Mouse (Mus musculus): Measurements from ENCODE around the gene Ube4a. TPM values are rescaled to one million over a fixed set of nuclear protein-coding genes. Genes with fewer than 3 reads are reported as not detected.

The Ube4a gene
- polyA plus RNA-seq, 1 experiment: 13.6 TPM

DNA sequence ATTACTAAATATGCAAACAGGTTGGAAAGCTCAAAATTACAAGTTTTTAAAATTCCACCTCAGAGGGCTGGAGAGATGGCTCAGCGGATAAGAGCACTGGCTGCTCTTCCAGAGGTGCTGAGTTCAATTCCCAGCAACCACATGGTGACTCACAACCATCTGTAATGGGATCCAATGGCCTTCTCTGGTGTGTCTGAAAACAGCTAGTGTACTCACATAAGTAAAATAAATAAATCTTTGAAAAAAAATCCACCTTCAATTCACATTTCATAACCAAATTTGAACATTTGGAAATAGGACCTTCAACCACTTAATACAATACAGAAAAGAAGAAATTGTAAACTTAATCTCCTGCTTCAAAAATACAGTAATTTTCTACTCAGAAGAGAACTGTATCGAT is 45.8 kb downstream of the Ube4a start:
- DNase-seq: no peak
- TF ChIP-seq CTCF (IDR thresholded peaks at IDR 0.05; ENCODE audit: insufficient read depth, low read length) (no peak), POLR2A (IDR thresholded peaks at IDR 0.05; ENCODE audit: borderline replicate concordance, extremely low read depth, low read depth, low read length) (no peak)
- H3K4me3 ChIP-seq (replicated peaks; ENCODE audit: extremely low read depth, low read depth, low read length): peak overlapping the region; percentile 100
- 30% methylated on average over 2 of the region's 2 CpGs for WGBS
- peaks cover 4% of the 10 kb centered on the region for H3K4me1 ChIP-seq (ENCODE audit: control insufficient read depth, insufficient read depth, low read length)

DNA sequence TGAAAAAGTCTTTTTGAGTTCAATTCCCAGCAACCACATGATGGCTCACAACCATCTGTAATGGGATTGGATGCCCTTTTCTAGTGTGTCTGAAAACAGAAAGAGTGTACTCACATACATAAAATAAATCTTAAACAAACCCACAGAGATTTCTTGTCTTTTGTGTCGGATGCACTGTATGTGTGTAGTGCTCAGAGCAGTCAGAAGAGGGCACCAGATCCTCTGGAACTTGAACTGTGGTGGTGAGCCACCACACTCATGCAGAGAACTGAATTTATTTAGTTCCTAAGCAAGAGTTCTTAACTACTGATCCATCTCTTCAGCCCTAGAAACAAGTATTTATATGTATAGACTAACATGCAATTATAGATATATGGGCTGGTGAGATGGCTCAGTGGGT is 49.2 kb downstream of the Ube4a start:
- H3K4me3 ChIP-seq (replicated peaks; ENCODE audit: extremely low read depth, low read depth, low read length): no peak overlapping the region
- peak; percentile 20 for DNase-seq
- H3K4me1 ChIP-seq (ENCODE audit: control insufficient read depth, insufficient read depth, low read length): peaks cover under 1% of the 10 kb centered on the region
- 27% methylated on average over 1 of the region's 1 CpGs for WGBS
- peak; percentile 64 for TF ChIP-seq CTCF (IDR thresholded peaks at IDR 0.05; ENCODE audit: insufficient read depth, low read length)
- TF ChIP-seq POLR2A (IDR thresholded peaks at IDR 0.05; ENCODE audit: borderline replicate concordance, extremely low read depth, low read depth, low read length): no peak

DNA sequence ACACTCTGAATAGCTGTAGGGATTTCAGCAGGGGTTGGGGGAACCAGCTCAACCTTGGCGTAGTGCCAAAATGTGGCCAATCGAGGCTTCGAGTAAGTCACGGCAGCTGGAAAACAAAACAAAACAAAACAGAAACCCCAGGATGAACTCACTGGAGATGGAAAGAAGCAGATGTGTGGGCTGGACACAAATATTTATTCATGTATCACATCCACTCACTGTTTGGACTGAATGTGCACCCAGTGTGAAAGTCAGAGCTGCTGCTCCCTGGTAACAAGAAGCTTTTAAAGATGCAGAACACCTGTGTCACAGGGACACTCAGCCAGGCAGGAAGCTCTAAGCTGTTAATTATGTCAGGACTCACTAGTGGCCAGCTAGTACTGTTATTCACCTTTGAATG is 50.7 kb downstream of the Ube4a start:
- DNase-seq: no peak
- H3K4me1 ChIP-seq (ENCODE audit: control insufficient read depth, insufficient read depth, low read length): no peaks in the 10 kb centered on the region; the same call in none of the 2 replicates
- no peak overlapping the region for H3K4me3 ChIP-seq (replicated peaks; ENCODE audit: extremely low read depth, low read depth, low read length)
- 15% methylated on average over 4 of the region's 4 CpGs for WGBS
- TF ChIP-seq CTCF (IDR thresholded peaks at IDR 0.05; ENCODE audit: insufficient read depth, low read length) (no peak), POLR2A (IDR thresholded peaks at IDR 0.05; ENCODE audit: borderline replicate concordance, extremely low read depth, low read depth, low read length) (no peak)

DNA sequence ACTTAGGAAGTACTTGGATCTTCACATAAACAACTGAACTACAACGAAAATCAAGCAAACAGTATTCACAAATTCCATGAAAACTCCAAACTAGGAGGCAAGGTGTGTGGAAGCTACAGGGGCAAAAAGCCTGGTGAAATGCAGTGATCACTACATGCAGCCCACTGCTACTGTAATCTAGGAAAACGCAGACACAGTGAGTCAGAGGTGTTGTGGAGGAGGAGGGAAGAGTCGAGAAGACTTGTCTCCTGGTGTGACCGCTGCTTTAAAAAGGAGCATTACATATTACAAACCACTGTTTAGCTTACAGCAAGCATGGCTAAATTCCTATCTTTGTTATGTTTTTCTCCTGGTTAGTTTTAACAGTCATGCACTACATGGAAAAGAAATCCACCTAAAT is 54.0 kb downstream of the Ube4a start:
- TF ChIP-seq CTCF (IDR thresholded peaks at IDR 0.05; ENCODE audit: insufficient read depth, low read length): no peak
- no peak for TF ChIP-seq POLR2A (IDR thresholded peaks at IDR 0.05; ENCODE audit: borderline replicate concordance, extremely low read depth, low read depth, low read length)
- no peak for DNase-seq
- Histone ChIP-seq H3K4me3 (replicated peaks; ENCODE audit: extremely low read depth, low read depth, low read length) (no peak overlapping the region), H3K4me1 (ENCODE audit: control insufficient read depth, insufficient read depth, low read length) (no peaks in the 10 kb centered on the region; the same call in none of the 2 replicates)
- WGBS: 93% methylated on average over 4 of the region's 4 CpGs

DNA sequence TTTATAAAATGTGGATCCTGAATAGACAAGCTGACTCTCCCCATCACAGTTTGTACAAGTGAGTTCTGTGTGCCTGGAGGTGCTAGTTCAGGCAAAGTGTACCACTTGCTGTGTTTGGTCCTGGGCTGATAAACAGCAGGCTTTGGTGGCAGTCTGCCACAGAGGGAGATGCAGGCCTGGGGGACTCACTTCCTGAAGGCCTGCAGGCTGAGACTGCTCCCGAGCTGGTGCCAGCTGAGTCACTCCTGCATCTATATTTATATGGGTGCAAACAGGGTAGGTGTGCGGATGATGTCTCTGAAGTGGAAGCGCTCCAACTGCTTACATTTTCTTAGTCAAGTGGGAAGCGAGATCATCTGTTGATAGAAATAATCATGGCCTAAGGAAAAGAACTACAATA is 59.8 kb downstream of the Ube4a start:
- H3K4me1 ChIP-seq (ENCODE audit: control insufficient read depth, insufficient read depth, low read length): peaks cover 4% of the 10 kb centered on the region; the same call in 1 of the 2 replicates
- WGBS: 21% methylated on average over 4 of the region's 4 CpGs
- TF ChIP-seq POLR2A (IDR thresholded peaks at IDR 0.05; ENCODE audit: borderline replicate concordance, extremely low read depth, low read depth, low read length) (no peak), CTCF (IDR thresholded peaks at IDR 0.05; ENCODE audit: insufficient read depth, low read length) (no peak)
- H3K4me3 ChIP-seq (replicated peaks; ENCODE audit: extremely low read depth, low read depth, low read length): no peak overlapping the region
- DNase-seq: no peak

DNA sequence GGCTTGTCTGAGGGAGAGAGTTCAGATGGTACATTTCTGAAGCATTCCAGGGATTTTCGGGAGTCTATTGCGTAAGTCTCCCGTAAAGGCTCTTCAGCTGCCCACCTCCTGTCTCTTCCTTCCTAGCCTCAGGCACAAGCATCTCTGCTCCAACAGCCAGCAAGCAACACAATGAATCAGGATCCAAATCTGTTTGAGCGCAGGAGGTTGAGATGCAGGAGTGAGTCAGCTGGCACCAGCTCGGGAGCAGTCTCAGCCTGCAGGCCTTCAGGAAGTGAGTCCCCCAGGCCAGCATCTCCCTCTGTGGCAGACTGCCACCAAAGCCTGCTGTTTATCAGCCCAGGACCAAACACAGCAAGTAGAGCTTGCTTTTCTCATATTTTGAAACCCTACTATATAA is 60.4 kb downstream of the Ube4a start:
- WGBS: 34% methylated on average over 5 of the region's 5 CpGs
- peaks cover 4% of the 10 kb centered on the region; the same call in 1 of the 2 replicates for H3K4me1 ChIP-seq (ENCODE audit: control insufficient read depth, insufficient read depth, low read length)
- DNase-seq: no peak

DNA sequence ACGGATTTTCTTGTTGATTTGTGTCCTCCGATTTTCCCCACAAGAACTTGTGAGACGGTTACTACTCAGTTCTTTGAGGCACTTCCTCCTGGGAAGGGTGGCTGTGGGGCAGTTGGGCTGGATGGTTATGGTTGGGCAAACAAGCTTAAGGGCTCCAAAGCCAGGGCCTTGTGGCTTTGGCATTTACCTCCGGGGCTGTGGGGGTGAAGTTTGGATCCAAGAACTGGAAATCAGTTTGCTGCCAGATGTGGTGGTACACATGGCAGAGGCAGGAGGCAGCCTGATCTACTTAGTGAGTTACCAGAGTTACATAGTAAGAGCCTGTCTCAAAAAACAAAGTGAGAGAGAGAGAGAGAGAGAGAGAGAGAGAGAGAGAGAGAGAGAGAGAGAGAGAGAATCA is 61.5 kb downstream of the Ube4a start:
- 72% methylated on average over 4 of the region's 4 CpGs for WGBS
- no peak for TF ChIP-seq POLR2A (IDR thresholded peaks at IDR 0.05; ENCODE audit: borderline replicate concordance, extremely low read depth, low read depth, low read length)
- no peak for TF ChIP-seq CTCF (IDR thresholded peaks at IDR 0.05; ENCODE audit: insufficient read depth, low read length)
- H3K4me1 ChIP-seq (ENCODE audit: control insufficient read depth, insufficient read depth, low read length): peaks cover 4% of the 10 kb centered on the region; the same call in 1 of the 2 replicates
- DNase-seq: no peak
- no peak overlapping the region for H3K4me3 ChIP-seq (replicated peaks; ENCODE audit: extremely low read depth, low read depth, low read length)

More for the DNA sequence above, 60.4 kb downstream of the Ube4a start:
- no peak overlapping the region for H3K4me3 ChIP-seq (replicated peaks; ENCODE audit: extremely low read depth, low read depth, low read length)
- TF ChIP-seq CTCF (IDR thresholded peaks at IDR 0.05; ENCODE audit: insufficient read depth, low read length): no peak
- no peak for TF ChIP-seq POLR2A (IDR thresholded peaks at IDR 0.05; ENCODE audit: borderline replicate concordance, extremely low read depth, low read depth, low read length)

DNA sequence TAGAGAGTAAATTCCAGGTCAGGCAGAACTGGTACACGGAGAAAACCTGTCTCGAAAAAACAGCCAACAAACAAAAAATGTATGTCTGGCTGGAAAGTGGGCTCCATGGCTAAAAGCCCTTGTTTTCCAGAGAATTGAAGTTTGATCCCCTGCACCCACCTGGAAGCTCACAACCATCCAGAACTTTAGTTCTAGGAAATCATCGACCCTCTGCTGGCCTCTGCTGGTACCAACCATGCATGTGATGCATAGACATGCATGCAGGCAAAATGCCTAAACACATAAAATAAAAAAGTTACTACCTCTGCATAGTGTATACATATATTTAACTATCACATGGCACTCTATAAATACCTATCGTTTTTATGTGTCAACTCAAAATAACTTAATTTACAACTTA is 65.0 kb downstream of the Ube4a start:
- TF ChIP-seq POLR2A (IDR thresholded peaks at IDR 0.05; ENCODE audit: borderline replicate concordance, extremely low read depth, low read depth, low read length): no peak
- TF ChIP-seq CTCF (IDR thresholded peaks at IDR 0.05; ENCODE audit: insufficient read depth, low read length): 0 out of 2 replicates have a peak, but pooled peaks have one; percentile 14
- H3K4me1 ChIP-seq (ENCODE audit: control insufficient read depth, insufficient read depth, low read length): peaks cover 4% of the 10 kb centered on the region; the same call in 1 of the 2 replicates
- H3K4me3 ChIP-seq (replicated peaks; ENCODE audit: extremely low read depth, low read depth, low read length): no peak overlapping the region
- no peak for DNase-seq
- WGBS: 66% methylated on average over 4 of the region's 4 CpGs

DNA sequence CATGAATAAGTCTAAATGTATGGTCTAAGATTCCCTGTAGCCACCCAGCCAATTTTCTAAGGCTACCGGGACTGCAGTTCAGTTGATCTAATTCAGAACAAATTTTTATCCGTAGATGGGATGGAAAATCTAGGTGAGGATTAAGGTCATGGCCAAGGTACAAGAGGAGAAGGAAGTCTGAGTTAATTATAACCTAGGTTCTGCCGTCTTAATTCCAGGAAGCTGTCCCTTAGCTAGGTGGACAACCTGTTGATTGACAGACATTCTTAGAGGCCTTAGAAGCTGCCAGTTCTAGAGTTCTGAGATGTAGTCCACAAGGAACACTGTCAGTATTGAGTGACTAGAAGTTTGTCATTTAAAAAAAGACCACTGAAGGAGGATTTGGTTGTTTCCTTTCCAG is 65.7 kb downstream of the Ube4a start:
- DNase-seq: no peak
- Histone ChIP-seq H3K4me3 (replicated peaks; ENCODE audit: extremely low read depth, low read depth, low read length) (no peak overlapping the region), H3K4me1 (ENCODE audit: control insufficient read depth, insufficient read depth, low read length) (peaks cover under 1% of the 10 kb centered on the region; the same call in 1 of the 2 replicates)
- 63% methylated on average over 3 of the region's 3 CpGs for WGBS
- no peak for TF ChIP-seq POLR2A (IDR thresholded peaks at IDR 0.05; ENCODE audit: borderline replicate concordance, extremely low read depth, low read depth, low read length)
- TF ChIP-seq CTCF (IDR thresholded peaks at IDR 0.05; ENCODE audit: insufficient read depth, low read length): no peak

DNA sequence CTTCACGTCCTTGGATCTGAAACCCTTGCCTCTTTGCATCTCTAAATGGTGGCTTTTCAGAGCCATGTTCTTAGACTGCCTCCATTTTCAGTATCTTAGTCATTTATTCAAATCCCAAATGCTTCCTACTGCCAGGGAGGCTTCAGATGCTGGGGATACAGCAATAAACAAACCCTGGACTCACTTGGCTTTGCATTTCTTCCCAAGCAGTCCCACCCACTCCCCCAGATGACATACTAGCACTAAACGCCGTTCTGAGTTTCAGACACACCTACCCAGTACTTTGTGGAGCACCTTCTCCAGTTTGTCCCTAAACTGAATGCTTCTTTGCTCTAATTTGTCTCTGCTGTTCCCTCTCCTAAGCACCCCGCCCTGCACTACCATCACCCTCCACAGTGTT is 68.4 kb downstream of the Ube4a start:
- no peak for DNase-seq
- H3K4me1 ChIP-seq (ENCODE audit: control insufficient read depth, insufficient read depth, low read length): no peaks in the 10 kb centered on the region
- WGBS: 57% methylated on average over 4 of the region's 4 CpGs
- TF ChIP-seq POLR2A (IDR thresholded peaks at IDR 0.05; ENCODE audit: borderline replicate concordance, extremely low read depth, low read depth, low read length) (no peak), CTCF (IDR thresholded peaks at IDR 0.05; ENCODE audit: insufficient read depth, low read length) (no peak)
- no peak overlapping the region for H3K4me3 ChIP-seq (replicated peaks; ENCODE audit: extremely low read depth, low read depth, low read length)

All from lung, adult 2 months (tissue).